Mouse (Mus musculus) small intestine, adult 2 months (tissue): ENCODE measurements around the gene Ndufa12. TPM values are rescaled to one million over a fixed set of nuclear protein-coding genes. Genes with fewer than 3 reads are reported as not detected.

Source experiments
- H3K27ac ChIP-seq: fragments of 200-500 bp; 2 replicates; pipeline ENCODE4 v1.5.1; 2012; ENCODE audit warnings: low read depth, low read length, control low read depth, inconsistent platforms; ENCODE audit not compliant: insufficient read depth
- H3K27me3 ChIP-seq: fragments of 200-500 bp; 2 replicates; pipeline ENCODE4 v1.6.1; 2012; ENCODE audit warnings: mild to moderate bottlenecking, moderate library complexity, low read length, inconsistent platforms; ENCODE audit not compliant: control insufficient read depth, insufficient read depth
- H3K36me3 ChIP-seq: fragments of 200-500 bp; 2 replicates; pipeline ENCODE4 v1.6.1; 2012; ENCODE audit warnings: mild to moderate bottlenecking, low read length, control low read depth, inconsistent platforms; ENCODE audit not compliant: control insufficient read depth, insufficient read depth
- H3K4me1 ChIP-seq: fragments of 200-500 bp; 2 replicates; pipeline ENCODE4 v1.6.1; 2012; ENCODE audit warnings: low read length, inconsistent platforms, mixed read lengths; ENCODE audit not compliant: control insufficient read depth, insufficient read depth, insufficient read length
- H3K4me3 ChIP-seq: fragments of 200-500 bp; 2 replicates; pipeline ENCODE4 v1.5.1; 2012; ENCODE audit warnings: low read depth, mild to moderate bottlenecking, control low read depth, inconsistent platforms, low read length, moderate library complexity
- CTCF ChIP-seq: fragments of 200-500 bp; IDR thresholded peaks from 2 replicates; pipeline ENCODE4 v1.5.1; 2012; ENCODE audit warnings: low read depth, mild to moderate bottlenecking, control low read depth, inconsistent platforms, low read length, moderate library complexity, mixed read lengths; ENCODE audit not compliant: insufficient replicate concordance, insufficient read length; ENCODE audit errors: extremely low read depth
- POLR2A ChIP-seq: fragments of 200-500 bp; IDR thresholded peaks from 2 replicates; pipeline ENCODE4 v1.6.1; 2012; ENCODE audit warnings: low read depth, mild to moderate bottlenecking, control low read depth, inconsistent platforms, low read length, moderate library complexity
- WGBS: fragments of 180-500 bp; shearing (Covaris S2); methylation state at CpG from one replicate; pipeline ENCODE4 v1.1.7; 2018; 5-methylcytosine and 5-hydroxymethylcytosine counted together
- polyA plus RNA-seq: library from polyadenylated mRNA; depleted of rRNA; stranded (reverse); fragments of >200 nt; gene quantifications from 2 replicates; pipeline ENCODE4 v1.2.3, GENCODE M21; 2012

Ndufa12 gene
- polyA plus RNA-seq, 1 experiment = 40.8 TPM

GRCm38 (mm10) chr10:94231025-94231424 lies 32.5 kb downstream of the Ndufa12 start:
- Histone ChIP-seq H3K4me3 (no peak overlapping the region), H3K27me3 (peaks cover 4% of the 10 kb centered on the region; the same call in 1 of the 2 replicates), H3K4me1 (no peaks in the 10 kb centered on the region), H3K27ac (no peak overlapping the region), H3K36me3 (no peaks in the 10 kb centered on the region)
- WGBS = 77% methylated on average over 6 of the region's 6 CpGs
- TF ChIP-seq CTCF (no peak), POLR2A (no peak)

- Histone ChIP-seq H3K4me3 (no peak overlapping the region), H3K4me1 (no peaks in the 10 kb centered on the region), H3K36me3 (no peaks in the 10 kb centered on the region), H3K27ac (no peak overlapping the region), H3K27me3 (peaks cover 4% of the 10 kb centered on the region; the same call in 1 of the 2 replicates)
- WGBS = 12% methylated on average over 4 of the region's 4 CpGs
- TF ChIP-seq POLR2A = no peak
- TF ChIP-seq CTCF = no peak
Observed at GRCm38 (mm10) chr10:94235200-94235599, 36.7 kb downstream of the Ndufa12 start.

GRCm38 (mm10) chr10:94241346-94241745 lies 42.8 kb downstream of the Ndufa12 start:
- Histone ChIP-seq H3K27me3 (no peaks in the 10 kb centered on the region), H3K4me1 (no peaks in the 10 kb centered on the region), H3K4me3 (no peak overlapping the region), H3K36me3 (no peaks in the 10 kb centered on the region), H3K27ac (no peak overlapping the region)
- TF ChIP-seq POLR2A = no peak
- TF ChIP-seq CTCF = no peak
- WGBS = 78% methylated on average over 2 of the region's 2 CpGs

GRCm38 (mm10) chr10:94247748-94248349 lies 49.3 kb downstream of the Ndufa12 start:
- Histone ChIP-seq H3K27ac (no peak overlapping the region), H3K4me3 (no peak overlapping the region), H3K4me1 (peaks cover 3% of the 10 kb centered on the region; the same call in 1 of the 2 replicates), H3K27me3 (no peaks in the 10 kb centered on the region), H3K36me3 (no peaks in the 10 kb centered on the region)
- 79% methylated on average over 7 of the region's 7 CpGs for WGBS
- TF ChIP-seq CTCF (no peak), POLR2A (no peak)

GRCm38 (mm10) chr10:94249575-94250456 lies 51.3 kb downstream of the Ndufa12 start:
- Histone ChIP-seq H3K4me1 (peaks cover 3% of the 10 kb centered on the region; the same call in 1 of the 2 replicates), H3K4me3 (no peak overlapping the region), H3K27ac (no peak overlapping the region), H3K36me3 (no peaks in the 10 kb centered on the region), H3K27me3 (no peaks in the 10 kb centered on the region)
- 26% methylated on average over 22 of the region's 22 CpGs for WGBS
- TF ChIP-seq POLR2A (no peak), CTCF (no peak)

- H3K27ac ChIP-seq = no peak overlapping the region
- peaks cover 3% of the 10 kb centered on the region; the same call in 1 of the 2 replicates for H3K4me1 ChIP-seq
- WGBS = 87% methylated on average over 17 of the region's 17 CpGs
- TF ChIP-seq POLR2A (no peak), CTCF (no peak)
- H3K27me3 ChIP-seq = no peaks in the 10 kb centered on the region
- no peak overlapping the region for H3K4me3 ChIP-seq
- no peaks in the 10 kb centered on the region for H3K36me3 ChIP-seq
Observed at GRCm38 (mm10) chr10:94253260-94253807, 54.8 kb downstream of the Ndufa12 start.

- H3K27me3 ChIP-seq = no peaks in the 10 kb centered on the region
- no peak overlapping the region for H3K27ac ChIP-seq
- H3K4me1 ChIP-seq = peaks cover 3% of the 10 kb centered on the region; the same call in 1 of the 2 replicates
- 56% methylated on average over 3 of the region's 3 CpGs for WGBS
- TF ChIP-seq CTCF = no peak
- TF ChIP-seq POLR2A = no peak
- no peak overlapping the region for H3K4me3 ChIP-seq
- no peaks in the 10 kb centered on the region for H3K36me3 ChIP-seq
Observed at GRCm38 (mm10) chr10:94254766-94255165, 56.2 kb downstream of the Ndufa12 start.
